Mouse (Mus musculus) cerebellum, postnatal 10 days (tissue): ENCODE results near the gene Parp16.
"Not testable (repeated sequence)": the region's sequence is repeated elsewhere in the genome, so short reads cannot be mapped to it uniquely, and the experiment has no call there.

Source experiments
- DNase-seq, 2 experiments: peaks; one replicate each; pipeline ENCODE4 v3.0.0; 2021; ENCODE audit warnings: mixed read lengths in 2 of 2

Parp16 gene

DNA sequence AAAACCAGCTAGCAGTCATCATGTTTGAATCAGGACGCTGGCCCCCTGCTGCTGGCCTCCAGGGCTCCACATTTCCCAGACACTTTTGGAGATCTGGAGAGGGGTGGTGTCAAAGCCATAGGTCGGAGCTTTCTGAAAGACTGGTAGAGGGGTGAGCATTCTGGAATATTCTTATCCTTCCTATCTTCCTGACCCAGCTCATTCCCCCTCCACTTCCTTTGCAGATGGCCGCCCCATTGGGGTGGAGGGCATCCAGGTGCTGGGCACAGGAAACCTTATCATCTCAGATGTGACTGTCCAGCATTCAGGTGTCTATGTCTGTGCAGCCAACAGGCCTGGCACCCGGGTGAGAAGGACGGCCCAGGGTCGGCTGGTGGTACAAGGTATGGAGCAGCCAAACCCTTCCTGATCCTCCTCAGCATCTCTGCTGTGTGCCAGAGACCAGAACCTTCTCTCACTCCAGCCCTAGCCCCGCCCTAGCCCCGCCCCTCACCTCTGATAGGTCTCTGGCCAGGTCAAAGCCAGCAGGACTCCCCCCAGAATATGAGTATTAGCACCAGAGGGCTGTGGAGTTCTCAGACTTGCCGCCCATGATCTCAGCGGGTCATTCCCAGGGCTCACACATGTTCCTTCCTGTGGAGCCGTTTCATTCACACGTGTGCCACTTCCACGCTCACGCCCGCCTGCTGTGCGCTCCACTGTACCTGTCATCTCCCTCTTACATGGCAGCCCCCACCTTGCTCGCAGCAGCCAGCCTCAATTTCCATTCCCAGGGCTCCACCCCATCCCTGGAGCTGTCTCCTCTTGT, 15.1 kb upstream of the Parp16 start:
- no peak for DNase-seq

DNA sequence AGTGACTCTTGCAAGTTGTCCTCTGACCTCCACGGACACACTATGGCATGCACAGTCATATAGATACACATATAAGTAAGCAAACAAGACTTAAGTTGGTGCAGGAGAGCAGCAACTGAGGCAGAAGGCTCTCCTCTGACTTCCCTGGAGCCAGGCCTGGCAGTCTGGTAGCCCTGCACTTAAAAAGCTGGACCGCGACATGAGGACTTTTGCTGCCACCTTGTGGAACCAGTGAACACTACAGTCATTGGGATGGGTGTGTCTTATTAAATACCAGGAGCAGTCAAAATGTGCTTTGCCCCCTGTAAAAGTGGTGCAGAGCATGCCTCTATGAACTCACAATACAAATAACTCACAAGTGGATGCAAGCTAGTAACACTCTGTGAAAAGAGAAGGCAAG, 6.6 kb upstream of the Parp16 start:
- peak; percentile 90 to 91 for DNase-seq

DNA sequence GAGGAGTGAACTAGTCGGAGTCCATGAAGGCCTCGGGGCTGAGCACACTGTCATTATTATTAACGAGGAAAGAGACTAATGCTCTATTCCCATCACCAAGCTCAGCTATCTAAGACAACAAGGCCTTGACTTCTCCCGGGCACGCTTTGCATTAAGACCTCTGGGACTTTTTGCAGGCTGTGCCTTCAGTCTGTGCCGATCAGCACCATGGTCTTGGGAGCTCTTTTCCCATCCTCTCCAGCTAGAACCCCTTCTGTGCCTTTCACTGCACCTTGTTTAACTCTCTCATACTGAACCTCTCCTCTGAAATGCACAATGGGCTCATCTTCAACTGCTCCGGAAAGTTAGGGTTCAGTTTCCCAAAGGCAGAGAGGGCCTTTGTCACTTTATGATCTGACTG, 4.8 kb upstream of the Parp16 start:
- DNase-seq = no peak

DNA sequence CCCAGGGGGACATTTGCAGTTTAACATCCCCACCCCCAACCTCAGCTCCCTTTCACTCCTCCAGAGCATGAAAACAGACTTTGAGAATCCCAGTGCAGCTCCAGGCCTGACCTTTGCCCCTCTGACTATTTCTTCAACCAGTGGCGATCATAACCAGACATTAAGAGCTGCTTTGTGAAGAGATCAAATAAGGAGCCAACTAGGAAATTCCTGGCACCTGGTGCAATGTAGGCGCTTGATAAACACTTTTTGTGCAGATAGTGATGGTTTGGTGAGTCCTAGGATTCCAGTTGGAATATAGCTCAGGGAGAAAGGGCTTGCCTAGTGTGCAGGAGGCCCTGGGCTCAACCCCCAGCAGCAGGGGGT, 3.8 kb upstream of the Parp16 start:
- DNase-seq = no peak

DNA sequence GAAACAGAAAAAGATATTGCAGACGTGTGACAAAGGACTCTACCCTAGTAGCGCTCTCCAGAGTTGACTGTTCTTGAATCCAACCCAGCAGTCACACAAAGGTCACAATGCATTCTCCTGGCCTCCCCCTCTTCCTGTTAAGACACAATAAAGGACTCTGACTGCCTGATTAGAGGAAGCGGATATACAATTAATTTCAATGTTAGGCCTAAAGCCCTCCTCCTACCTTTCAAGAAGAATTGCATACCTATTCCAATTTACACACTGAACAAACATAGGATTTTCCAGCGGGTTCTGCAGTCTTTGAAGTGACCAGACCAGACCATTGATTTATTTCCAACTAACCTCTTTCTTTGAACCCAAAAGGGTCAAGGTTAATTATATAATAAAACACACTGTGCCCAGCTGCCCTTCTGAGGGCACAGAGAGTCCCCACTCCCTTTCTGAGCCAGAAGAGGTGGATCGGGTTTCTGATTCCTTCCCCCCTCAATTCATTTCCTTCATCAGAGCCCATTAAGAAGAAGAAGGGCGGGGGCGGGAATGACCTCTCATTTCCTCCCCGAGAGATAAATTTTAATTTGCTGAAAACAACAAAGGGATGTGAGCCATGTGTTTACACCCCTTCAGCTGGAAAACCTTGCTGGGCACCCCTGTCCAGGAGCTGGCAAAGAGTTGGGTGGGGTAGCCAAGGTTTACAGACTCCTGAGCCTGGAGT, 3.2 kb upstream of the Parp16 start:
- DNase-seq = no peak

DNA sequence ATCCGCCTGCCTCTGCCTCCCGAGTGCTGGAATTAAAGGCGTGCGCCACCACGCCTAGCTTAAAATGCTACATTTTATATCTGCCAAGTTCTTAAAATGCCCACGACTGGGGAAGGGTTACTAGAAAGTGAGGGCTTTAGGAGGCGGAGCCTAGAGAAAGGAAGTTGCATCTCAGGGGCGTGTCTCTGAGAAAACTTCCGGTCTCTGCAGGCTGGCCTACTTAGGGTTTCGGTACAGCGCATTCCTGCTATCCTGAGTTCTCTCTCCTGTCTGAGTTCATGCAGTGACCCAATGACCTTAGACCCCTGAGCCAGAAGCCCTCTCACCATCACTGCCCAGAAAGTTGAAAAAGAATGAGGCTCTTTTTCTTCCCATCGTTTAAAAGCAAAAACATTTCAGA, 1.9 kb upstream of the Parp16 start:
- DNase-seq = no peak

DNA sequence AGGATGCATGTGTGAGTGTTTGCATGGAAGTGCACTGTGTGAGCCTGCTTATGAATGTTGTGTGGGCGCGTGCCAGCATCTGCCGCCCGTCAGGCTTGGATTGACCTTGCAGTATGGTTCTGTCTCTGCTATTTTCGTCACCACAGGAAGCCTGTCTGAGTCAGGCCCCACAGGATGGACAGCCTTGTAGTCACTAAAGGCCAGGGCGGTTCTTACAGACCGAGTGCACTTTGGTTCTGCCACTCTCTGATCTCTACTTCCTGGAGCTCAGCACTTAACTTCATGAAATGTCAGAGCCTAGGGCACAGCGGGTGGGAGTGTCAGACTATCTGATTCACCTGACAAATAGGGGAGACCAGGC, 448 bp downstream of the Parp16 start:
- peak; percentile 46 to 51 for DNase-seq

DNA sequence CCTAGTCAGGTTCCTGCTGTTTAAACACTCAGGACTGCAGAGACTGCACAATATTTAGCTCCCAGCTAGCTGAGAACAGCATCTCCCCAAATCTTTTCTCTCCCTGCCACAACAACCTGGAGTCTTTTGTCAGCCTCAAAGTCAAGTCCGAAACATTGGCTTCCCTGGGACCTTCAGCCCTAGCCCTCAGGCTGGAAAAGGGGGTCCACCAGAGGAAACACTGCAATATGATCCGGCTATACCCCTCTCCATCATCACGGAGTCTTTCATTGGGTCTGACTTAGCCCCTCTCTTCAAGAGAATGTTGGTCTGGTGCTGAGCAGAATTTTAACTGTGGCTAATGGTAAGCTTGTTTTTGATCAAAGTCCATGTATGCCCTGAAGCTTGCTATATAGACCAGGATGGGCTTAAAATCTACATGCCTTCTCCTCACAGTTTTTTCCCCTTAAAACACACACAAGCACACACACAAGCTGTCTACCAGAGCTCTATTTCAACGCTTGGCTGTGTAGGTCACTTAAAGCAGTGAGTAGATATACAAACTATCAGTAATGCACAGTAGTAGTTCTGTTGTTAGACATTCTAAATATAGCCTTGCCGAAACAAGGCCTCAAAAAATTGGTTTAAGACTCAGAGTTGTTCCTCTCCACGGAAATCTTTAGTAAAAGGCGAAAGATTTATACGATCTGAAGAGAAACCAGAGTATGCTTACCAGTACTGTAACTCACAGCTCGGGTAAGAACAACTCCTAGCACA, 1.0 kb downstream of the Parp16 start:
- peak in 1 of 2 experiments; percentile 40 for DNase-seq

DNA sequence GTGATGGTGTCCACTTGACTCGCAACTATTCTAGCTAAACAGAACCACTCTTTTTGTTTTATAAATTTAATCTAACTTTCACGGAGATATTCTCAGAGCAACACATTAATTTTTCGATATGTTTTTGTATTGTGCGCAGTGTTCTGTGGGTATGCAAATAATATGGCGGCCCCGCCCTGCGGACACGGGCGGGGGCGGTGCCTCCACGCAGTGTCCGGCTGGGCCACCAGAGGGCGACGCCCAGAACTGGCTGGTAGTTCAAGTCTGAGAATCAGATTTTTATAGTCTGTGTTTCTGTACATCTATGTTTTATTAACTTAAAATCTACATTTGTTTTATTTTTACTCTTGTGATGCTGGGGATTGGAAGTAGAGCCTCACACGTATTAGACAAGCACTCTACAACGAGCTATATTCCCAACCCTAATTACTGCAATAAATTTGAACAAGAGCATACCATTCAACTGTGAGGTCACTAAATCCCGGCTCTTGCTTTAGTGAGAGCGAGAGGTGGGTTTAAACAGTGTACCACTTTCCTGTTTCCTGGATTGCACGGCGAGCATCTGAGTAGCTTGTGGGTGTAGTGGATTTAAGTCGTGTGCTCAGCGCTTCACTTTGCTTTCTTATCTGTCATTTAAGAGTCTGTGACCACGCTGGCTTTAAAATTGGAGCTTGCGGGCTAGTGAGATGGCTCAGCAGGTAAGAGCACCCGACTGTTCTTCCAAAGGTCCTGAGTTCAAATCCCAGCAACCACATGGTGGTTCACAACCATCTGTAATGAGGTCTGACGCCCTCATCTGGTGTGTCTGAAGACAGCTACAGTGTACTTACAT, 1.8 kb downstream of the Parp16 start:
- peak; percentile 98 to 99 for DNase-seq

DNA sequence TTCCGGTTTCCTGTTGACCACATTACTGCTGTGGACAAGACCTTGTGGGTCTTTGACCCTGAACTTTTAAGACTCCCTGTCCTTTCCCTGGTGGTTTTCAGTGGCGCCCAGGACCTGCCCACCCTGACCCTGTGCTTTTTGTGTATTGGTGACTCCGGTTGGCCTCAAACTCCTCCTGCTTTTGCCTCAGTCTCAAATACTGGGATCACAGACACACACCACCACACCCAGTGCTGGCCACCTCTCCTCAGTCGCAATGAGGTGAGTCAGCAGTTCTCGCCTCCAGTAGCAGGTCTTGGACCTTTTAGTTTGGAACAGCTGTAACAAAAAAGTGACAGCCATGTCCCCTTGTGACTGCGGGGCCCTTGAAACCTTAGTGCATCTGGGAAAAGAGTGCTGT, 2.7 kb downstream of the Parp16 start:
- DNase-seq = no peak

DNA sequence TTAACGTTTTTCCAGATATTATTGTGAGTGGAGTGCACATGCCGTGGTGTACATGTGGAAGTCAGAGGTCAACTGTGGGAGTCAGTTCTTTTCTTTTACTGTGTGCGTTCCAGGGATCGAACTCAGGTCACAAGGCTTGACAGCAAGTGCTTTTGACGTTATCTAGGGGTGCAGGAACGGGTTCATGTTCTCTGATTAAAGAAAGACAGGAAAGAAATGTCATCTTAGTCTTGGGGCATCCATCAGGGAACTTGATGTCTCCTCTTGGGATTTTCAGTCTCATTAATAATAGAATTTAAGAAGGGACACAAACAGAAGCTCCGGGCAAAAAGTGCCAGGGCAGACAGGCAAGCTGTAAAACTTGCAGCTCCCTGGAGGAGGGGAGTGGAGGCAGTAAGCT, 4.6 kb downstream of the Parp16 start:
- DNase-seq = no peak

DNA sequence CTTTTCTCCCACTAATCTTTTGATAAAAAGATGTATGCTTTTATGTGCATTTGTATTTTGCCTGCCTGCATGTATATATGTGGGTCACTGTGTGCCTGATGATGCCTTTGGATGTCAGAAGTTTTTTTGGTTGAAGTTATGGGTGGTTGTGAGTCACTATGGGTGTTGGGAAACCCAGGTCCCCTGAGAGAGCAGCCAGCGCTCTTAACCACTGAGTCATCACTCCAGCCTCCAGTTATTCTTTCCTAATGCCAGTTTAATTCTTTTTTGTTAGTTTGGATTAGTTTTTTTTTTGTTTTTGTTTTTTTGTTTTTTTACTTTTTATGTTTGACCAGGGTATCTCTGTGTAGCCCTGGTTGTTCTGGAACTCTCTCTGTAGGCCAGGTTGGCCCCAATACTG, 5.5 kb downstream of the Parp16 start:
- DNase-seq = no peak

DNA sequence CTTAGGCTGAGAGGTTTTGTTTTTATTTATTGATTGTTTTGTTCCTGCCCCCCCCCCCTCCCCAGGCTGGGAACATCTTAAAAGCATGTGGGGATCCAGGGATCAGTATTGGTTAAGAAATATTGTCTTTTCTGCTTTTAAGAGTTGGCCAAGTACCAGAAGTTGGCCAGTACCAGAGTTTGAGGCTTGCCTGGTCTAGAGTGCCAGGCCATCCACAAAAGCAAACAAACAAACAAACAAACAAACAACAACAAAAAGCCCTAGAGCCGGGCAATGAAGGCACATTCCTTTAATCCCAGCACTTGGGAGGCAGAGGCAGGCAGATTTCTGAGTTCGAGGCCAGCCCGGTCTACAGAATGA, 5.8 kb downstream of the Parp16 start:
- DNase-seq = no peak

DNA sequence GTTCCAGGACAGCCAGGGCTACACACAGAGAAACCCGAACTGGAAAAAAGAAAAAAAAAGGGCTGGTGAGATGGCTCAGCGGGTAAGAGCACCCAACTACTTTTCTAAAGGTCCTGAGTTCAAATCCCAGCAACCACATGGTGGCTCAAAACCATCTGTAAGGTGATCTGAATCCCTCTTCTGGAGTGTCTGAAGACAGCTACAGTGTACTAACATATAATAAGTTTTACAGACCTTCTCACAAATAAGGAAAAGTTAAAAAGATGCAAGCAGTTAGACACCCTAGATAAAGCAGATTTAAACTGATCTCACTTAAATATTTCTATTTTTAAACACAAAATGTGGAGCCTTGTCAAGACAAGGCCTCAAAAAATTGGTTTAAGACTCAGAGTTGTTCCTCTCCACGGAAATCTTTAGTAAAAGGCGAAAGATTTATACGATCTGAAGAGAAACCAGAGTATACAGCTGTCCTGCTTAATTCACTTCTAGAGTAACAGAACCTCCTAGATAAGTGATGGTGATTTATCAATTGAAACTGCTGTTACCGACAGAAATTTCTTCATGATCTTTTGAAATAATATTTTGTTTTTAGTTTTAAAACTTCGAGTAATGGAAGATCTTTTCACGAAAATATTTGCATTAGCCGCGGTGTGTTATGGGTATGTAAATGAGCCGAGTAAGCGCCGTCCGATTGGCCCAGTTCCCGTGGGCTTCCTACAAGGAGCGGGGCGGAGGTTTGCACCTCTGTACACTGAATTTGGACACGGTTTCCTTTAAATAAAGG, 6.4 kb downstream of the Parp16 start:
- DNase-seq = peak; percentile 95 to 98

DNA sequence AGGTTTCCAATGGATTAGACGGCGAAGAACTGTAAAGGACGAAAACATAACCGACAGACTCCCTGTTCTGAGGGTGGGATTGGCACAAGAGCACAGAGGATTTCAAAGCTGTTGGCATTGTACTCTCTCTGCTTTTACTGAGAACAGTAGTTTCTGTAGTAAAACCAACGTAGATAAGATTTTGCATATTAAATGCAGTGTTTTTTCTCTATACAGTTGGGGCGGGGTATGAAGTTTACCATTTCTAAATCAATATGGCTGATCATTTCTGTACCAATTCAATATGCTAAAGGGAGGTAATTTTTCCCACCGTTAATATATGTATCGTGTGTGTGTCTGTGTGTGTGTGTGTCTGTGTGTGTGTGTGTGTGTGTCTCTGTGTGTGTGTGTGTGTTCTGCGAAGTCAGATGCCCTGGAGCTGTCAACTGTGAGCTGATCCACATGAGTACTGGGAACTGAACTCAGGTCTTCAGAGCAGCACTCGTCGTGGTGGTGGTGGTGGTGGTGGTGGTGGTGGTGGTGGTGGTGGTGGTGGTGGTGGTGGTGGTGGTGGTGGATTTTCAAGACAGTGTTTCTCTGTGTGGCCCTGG, 7.1 kb downstream of the Parp16 start:
- DNase-seq = no peak

DNA sequence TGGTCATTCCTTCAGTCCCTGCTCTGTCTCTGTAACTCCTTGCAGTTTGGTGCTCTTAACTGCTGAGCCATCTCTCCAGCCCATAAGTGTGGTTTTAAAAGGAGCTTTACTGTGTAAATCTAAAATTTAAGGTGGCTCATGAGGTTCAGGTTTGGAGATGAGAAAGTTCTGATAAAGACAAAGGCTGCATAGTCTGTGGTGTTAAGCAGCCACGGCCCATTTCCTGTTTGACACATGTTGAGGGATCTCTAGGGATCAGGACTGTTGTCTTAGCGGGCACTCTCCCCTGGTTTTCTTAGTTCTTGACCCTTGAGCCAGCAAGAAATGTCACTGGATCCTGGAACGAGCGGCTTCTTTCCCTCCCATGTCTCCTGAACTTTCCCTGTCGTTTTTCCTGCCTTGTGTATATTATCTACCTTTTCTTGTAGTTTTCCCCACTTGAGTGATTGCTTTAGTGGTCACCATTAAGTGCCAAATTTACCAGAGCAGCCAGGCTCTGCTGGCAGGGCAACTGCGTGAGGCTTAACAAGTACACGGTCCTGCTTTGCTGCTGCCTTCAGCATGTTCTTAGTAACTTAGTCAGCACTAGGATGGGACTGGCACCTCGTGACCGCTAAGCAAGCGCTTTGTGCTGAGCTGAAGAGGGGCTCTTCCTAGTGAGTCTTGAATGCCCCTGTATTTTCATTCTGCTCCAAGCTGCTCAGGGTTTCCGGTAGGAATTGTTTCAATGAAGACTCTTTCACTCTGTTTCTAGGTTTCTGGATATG, 10.1 kb downstream of the Parp16 start:
- DNase-seq = no peak

DNA sequence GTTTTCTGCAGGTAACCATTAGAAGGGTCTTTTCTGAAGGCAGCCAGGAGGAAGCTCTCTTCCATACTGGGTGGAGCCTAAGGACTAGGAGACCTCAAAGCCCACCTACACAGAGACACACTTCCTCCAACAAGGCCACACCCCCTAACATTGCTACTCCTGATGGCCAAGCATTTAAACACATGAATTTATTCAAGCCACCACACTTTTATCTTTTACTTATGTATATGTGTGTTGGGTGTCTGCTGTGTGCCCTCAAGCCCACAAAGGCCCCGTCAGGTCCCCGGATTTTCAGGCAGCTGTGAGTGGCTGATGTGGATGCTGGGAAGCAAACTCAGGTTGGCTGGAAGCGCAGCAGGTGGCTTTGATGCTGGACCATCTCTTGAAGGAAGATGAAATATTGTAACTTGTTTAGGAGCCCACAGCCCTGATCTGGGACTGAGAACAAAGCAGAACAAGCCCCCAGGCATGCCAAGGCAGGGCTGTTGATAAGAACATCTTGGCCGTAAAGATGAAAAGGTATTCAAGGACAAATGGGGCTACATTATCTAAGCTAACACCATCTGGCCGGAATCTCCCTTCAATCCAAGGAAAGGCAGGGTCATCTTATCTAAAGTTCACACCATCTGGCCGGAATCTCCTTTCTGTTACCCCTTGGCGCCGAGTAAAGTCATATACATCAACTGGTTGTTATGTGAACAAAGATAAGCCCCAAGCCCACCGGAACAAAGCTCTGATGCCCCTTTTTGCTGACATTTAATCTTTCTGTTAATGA, 12.1 kb downstream of the Parp16 start:
- not testable (repeated sequence) for DNase-seq

DNA sequence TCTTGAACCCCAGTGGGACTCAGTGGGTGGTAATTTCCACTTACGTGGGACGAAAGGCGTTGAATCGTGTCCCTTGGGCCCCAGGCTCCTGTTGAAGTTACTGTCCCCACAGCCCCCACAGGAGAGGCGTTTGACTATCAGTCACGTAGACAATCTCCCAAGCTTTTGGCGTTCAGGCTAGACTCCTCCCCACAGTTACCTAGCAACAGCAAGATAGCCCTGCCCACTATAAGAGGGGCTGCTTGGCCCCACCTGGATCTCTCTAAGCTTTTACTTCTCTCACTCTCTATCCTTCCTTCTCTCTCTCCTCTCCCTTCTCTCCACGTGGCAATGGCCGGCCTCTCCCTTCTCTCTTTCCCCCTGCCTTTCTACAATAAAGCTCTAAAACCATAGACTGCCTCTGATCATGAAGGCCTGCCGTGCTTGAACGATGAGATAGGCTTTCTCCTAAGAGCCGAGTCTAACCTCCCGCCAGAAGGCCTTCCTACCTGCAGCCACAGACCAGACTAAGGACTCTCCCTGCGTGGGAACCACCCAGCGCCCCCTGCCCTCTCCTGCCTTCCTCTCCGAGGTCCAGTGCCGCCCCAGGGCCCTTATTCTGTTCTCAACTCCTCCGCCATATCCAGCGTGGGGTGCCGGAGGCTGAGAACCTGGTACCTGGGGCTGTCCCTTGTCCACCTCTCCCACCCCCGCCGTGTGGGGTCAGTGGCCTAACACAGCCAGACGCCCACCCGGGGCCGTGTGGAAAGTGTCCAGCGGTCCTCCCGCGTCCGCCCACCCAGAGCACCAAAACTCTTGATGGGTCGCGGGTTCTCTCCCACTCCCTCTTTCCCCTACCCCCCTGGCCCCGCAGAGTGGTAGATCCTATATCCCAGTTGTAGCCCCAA, 13.4 kb downstream of the Parp16 start:
- no peak for DNase-seq

DNA sequence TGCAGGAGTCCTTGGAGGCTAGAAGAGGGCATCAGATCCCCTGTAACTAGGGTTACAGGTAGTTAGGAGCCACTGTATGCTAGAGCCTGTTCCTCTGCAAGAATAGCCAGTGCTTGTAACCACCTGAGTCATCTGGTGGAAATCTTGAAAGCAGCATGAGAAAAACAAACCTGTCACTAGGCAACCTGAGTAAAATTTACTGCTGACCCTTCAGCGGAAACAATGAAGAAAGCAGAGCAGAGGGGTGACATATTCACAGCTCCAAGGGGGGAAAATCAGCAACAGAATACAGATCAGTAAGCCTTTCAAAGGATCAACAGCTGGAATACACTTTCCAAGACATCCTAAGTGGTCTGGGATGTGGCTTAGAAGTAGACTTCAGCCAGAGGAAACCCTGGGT, 16.4 kb downstream of the Parp16 start:
- DNase-seq = no peak
